Mouse (Mus musculus) gastrocnemius, postnatal 25 days (tissue): ENCODE measurements around the gene Fam155a. TPM values are rescaled to one million over a fixed set of nuclear protein-coding genes. Genes with fewer than 3 reads are reported as not detected.

ENCODE experiments used
- DNase-seq: peaks from one replicate; pipeline ENCODE4 v3.0.0; 2022
- total RNA-seq, 2 experiments: library from RNA; stranded (reverse); gene quantifications; 1 replicate in 1 of 2; 2 replicates in 1 of 2; pipeline ENCODE4 v1.2.3; 2021

Gene Fam155a
- total RNA-seq, 2 experiments from 2014 or later: 0.08 TPM; not detected in 1

GRCm38 (mm10) chr8:9274117-9274516 is 496.8 kb downstream of the Fam155a start:
- DNase-seq: no peak

DNA sequence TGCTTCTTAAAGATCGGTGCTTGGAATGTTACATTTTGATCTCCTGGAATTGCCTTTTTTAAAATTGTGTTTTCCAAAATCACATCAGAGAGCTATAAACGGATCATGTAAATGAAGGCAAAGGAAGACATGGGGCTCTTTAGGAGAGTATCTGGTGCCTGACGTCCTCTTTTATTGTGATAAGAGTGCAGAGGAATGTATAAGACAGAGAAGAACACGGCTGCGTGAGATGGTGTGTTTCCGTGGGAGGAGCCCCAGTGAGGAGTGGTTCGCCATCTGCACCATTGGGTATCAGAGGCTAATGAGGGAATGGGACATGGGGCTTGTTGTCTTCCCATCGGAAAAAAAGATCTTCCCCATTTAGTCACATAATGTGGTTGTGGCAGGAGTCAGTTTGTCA is 506.6 kb downstream of the Fam155a start:
- DNase-seq: no peak

- DNase-seq: no peak
Measured at GRCm38 (mm10) chr8:9261527-9261926, 509.4 kb downstream of the Fam155a start.

DNA sequence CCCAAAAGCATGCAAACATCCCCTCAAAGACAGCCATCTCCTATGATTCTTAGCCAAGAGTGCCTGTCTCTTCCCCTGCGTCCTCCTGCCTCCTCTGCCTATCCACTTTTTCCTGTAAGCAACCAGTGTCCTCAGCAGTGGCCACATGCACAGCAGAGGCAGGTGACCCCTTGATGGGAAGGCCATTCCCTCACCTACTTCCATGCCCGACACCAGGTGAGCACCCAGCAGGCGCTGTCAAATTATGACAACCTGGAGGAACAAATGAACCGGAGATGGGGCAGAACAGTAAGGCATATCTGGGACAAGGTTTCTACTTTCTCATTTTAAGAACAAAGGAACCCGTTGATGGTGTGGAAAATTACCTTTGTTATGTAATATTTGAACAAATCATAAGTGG is 515.6 kb downstream of the Fam155a start:
- no peak for DNase-seq

GRCm38 (mm10) chr8:9252991-9253390 is 518.0 kb downstream of the Fam155a start:
- no peak for DNase-seq

GRCm38 (mm10) chr8:9248109-9248821 is 522.7 kb downstream of the Fam155a start:
- DNase-seq: no peak

- no peak for DNase-seq
Measured at GRCm38 (mm10) chr8:9245994-9246393, 525.0 kb downstream of the Fam155a start.

DNA sequence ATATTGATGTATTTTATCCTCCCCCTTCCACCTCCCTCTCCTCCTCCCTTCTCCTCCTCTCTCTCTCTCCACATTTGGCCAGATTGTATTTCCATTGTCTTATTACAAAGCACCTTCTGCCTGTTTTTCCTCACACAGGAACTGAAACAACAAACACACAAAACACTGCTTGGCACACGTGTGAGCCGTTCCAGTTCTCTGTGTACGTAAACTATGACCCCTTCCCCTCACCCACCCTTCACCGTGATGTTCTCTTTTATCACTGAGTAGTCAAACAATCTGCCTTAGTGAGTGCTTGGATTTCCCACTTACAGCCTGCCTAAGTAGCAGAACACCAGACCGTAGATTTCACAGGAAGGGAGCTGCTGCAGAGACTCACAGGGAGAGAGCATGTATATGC is 530.0 kb downstream of the Fam155a start:
- no peak for DNase-seq

DNA sequence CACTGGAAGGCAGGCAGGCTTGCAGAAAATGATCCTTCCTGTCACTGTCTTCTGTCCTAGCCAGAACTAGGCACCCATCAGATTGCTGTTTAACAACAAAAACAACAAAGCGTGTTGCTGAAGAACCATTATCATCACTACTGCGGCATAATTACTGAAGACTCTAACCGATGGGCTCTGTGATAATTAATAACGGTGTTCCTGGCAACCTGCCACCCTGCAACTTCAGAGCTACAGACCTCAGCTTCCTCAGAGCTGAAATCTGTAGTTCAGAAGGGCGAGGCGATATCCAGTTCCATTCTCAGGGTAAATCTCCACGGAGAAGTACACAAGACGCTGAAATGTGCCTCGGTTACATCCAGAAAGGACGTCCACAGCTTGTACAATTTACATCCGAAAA is 531.2 kb downstream of the Fam155a start:
- no peak for DNase-seq

DNA sequence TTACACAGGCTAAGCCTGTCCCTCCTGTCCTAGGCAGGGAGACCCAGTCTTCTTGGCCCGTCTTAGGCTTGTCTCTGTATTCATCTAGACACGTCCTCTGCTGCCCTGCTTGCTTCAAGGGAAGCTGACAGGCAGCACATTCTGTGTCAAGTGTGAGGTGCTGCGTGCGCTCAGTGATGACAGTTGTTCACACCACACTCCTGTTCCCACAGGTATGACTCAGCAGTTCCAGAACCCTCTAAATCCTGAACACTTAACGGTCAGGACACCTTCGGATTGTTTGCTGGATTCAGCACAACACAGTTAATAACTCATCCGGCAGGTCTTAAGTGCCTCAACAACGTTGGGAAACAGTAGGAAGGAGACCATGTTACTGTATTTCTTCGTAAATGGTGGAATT is 532.0 kb downstream of the Fam155a start:
- DNase-seq: no peak

DNA sequence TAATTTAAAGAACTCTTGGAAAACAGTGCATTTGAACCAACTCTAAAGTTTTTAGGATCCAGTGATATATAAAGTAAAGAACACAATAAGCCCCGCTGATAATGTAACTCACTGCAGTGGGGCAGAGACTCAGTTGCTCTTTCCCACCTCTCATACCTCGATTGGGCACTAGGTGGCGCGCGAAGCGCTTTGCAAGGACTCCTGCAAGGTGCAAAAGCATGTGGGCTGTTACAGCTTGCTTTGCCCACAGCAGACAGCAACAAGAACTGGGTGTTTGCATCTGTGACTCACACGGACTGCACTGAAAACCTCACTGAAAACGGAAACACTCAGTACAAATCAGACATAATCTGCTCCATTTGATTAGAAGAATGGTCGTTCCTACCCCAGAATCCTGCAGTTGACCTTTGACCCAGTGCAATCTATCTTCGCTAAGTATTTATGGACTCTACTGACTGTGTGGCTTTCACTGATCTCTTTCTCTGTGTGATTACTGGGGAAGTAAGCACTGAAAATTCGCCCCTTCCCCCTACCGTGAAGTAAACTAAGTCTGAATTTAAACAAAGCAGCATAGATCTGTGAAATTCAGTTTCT is 537.5 kb downstream of the Fam155a start:
- no peak for DNase-seq

- no peak for DNase-seq
Measured at GRCm38 (mm10) chr8:9227779-9228464, 543.0 kb downstream of the Fam155a start.

GRCm38 (mm10) chr8:9226767-9227166 is 544.2 kb downstream of the Fam155a start:
- DNase-seq: no peak

DNA sequence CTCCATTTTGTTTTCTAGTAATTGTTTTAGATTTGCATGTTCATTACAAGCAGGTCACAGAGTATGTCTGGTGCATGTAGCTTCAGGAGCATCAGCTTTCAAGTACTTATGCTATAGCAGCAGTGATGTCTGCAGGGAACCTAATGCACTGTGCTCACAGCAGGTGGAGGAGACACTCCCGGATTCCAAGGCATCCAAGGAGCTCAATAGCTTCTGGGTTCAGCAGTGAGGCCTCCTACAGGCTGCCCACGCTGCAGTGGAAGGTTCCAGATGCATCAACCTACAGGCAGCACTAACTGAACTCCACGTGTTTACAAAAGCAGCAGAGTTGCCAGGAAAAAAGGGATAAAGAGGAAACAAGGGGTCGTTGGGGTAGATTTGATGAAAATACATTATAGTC is 559.2 kb downstream of the Fam155a start:
- DNase-seq: no peak

DNA sequence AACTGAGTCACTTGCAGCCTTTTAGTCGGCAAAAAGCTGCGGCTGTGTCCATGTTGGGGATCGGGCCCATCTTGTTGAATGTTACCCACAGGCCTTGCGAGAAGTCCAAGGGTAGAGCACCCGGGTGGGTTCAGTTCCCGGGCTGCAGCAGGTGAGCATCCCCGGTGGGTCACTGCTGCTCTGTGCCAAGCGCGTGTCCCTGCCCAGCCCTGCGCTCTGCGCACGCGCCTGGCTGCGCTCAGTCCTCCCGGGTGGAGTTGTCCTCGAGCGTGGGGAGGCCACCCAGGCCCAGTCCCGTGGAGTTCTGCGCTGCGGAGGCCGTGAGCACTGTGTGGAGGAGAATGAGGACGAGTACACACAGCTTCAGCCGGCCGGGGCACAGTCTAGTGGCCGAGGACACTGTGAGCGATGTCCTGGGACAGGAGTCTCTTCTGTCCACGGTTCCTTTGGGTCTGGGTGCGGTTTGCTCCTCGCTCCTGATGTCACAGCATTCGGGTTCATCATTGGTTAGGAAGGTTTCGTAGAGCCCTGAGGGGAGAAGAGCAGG is 563.4 kb downstream of the Fam155a start:
- DNase-seq: no peak

- no peak for DNase-seq
Measured at GRCm38 (mm10) chr8:9204345-9205067, 566.5 kb downstream of the Fam155a start.

- DNase-seq: no peak
Measured at GRCm38 (mm10) chr8:9200099-9200498, 570.9 kb downstream of the Fam155a start.

DNA sequence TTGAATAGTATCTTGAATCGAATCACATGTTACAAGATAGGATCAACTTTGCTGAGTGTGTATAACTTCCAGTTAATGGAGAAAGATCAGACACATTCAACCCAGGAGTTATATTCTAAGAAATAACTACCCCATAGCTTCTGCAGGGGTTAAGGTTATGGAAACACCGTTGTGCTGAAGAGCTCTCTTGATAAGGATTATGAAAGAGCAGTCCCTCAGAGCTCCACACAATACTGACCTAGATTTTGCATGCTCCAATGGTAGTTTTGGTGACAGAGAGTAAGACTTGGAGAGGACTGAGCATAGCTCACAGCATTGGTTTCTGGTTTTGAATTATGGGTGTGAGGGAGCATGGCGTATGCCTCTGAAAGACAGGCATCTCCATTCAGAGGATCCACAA is 579.3 kb downstream of the Fam155a start:
- no peak for DNase-seq

DNA sequence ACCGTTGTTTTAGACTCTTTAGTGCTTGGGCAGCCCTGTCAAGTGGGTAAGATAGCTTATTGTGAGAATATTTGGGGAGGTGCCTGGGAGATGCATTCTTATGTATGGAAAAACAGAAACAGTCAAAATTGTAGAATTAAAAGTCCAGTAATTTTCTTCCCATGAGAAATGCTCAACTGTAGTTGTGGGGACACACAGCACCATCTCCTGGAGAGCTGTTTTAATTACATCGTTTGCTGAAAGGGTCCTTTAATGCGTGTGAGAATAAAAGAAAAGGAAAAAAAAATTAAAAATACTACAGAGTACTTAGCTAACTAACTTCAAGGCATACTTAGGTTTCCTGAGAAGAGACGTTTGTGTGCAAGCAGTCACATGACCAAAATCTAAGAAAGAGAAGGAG is 582.3 kb downstream of the Fam155a start:
- no peak for DNase-seq

- no peak for DNase-seq
Measured at GRCm38 (mm10) chr8:9185200-9185599, 585.8 kb downstream of the Fam155a start.

- no peak for DNase-seq
Measured at GRCm38 (mm10) chr8:9182461-9182860, 588.5 kb downstream of the Fam155a start.

- no peak for DNase-seq
Measured at GRCm38 (mm10) chr8:9180686-9181315, 590.2 kb downstream of the Fam155a start.
